Mouse (Mus musculus) kidney, adult 2 months (tissue): Measurements from ENCODE around the gene Serpinb6b. TPM values are rescaled to one million over a fixed set of nuclear protein-coding genes. Genes with fewer than 3 reads are reported as not detected.

Source experiments
- DNase-seq: peaks from one replicate; pipeline ENCODE4 v3.0.0; 2021
- H3K27ac ChIP-seq: fragments of 200-500 bp; 2 replicates; pipeline ENCODE4 v1.5.1; 2012; ENCODE audit warnings: low read depth, low read length, control low read depth, inconsistent platforms; ENCODE audit not compliant: insufficient read depth
- H3K27me3 ChIP-seq: fragments of 200-500 bp; replicated peaks from 2 replicates; pipeline ENCODE4 v1.6.1; 2012; ENCODE audit warnings: mild to moderate bottlenecking, moderate library complexity, low read length, inconsistent platforms; ENCODE audit not compliant: control insufficient read depth, insufficient read depth
- H3K36me3 ChIP-seq: fragments of 200-500 bp; 2 replicates; pipeline ENCODE4 v1.6.1; 2012; ENCODE audit warnings: mild to moderate bottlenecking, moderate library complexity, low read length, inconsistent platforms; ENCODE audit not compliant: control insufficient read depth, insufficient read depth
- H3K4me1 ChIP-seq: fragments of 200-500 bp; 2 replicates; pipeline ENCODE4 v1.6.1; 2011; ENCODE audit warnings: low read length; ENCODE audit not compliant: control insufficient read depth, insufficient read depth
- H3K4me3 ChIP-seq: fragments of 200-500 bp; 2 replicates; pipeline ENCODE4 v1.5.1; 2011; ENCODE audit warnings: mild to moderate bottlenecking, low read depth, low read length, control low read depth; ENCODE audit not compliant: insufficient read depth
- CTCF ChIP-seq: fragments of 200-500 bp; conservative IDR thresholded peaks from 2 replicates; pipeline ENCODE4 v1.5.1; 2011; ENCODE audit warnings: low read depth, mild to moderate bottlenecking, control low read depth, low read length, moderate library complexity, mixed read lengths; ENCODE audit not compliant: insufficient read depth, insufficient read length
- POLR2A ChIP-seq: fragments of 200-500 bp; IDR thresholded peaks from one replicate; pipeline ENCODE4 v1.6.1; 2011; ENCODE audit warnings: low read depth, low read length, control low read depth
- WGBS: fragments of 180-500 bp; shearing (Covaris S2); methylation state at CpG from one replicate; pipeline ENCODE4 v1.1.7; 2018; 5-methylcytosine and 5-hydroxymethylcytosine counted together
- polyA plus RNA-seq: library from polyadenylated mRNA; depleted of rRNA; stranded (reverse); fragments of >200 nt; gene quantifications from 2 replicates; pipeline ENCODE4 v1.2.3, GENCODE M21; 2012; rRNA removed

Serpinb6b gene
- polyA plus RNA-seq, result 6.1 and 7.1 TPM in 2 replicates

- peak; percentile 59 for DNase-seq
- H3K27me3 ChIP-seq, result no peaks in the 10 kb centered on the region
- WGBS, result 26% methylated on average over 16 of the region's 16 CpGs
- H3K36me3 ChIP-seq, result no peaks in the 10 kb centered on the region
- TF ChIP-seq CTCF (peak; percentile 26; the same call in 1 of the 2 replicates), POLR2A (no peak)
- H3K4me1 ChIP-seq, result no peaks in the 10 kb centered on the region
- H3K27ac ChIP-seq, result peak within 1 kb of the TSS; percentile 65
- H3K4me3 ChIP-seq, result peak within 1 kb of the TSS; percentile 57
Measured at GRCm38 (mm10) chr13:32964989-32965811, at the start of gene Serpinb6b. Gene Serpinb6b (plus strand): TSS chr13:32965209.

- Histone ChIP-seq H3K27ac (no peak overlapping the region), H3K36me3 (no peaks in the 10 kb centered on the region)
Measured at GRCm38 (mm10) chr13:32922622-32923021, 42.4 kb upstream of the Serpinb6b start.

GRCm38 (mm10) chr13:32924578-32925360 is 40.2 kb upstream of the Serpinb6b start:
- Histone ChIP-seq H3K36me3 (no peaks in the 10 kb centered on the region), H3K4me3 (no peak overlapping the region), H3K4me1 (no peaks in the 10 kb centered on the region; the same call in 1 of the 2 replicates), H3K27ac (peak overlapping the region; percentile 77), H3K27me3 (no peaks in the 10 kb centered on the region)
- 25% methylated on average over 7 of the region's 7 CpGs for WGBS
- peak; percentile 69 for DNase-seq
- no peak for TF ChIP-seq CTCF
- TF ChIP-seq POLR2A, result no peak

More at GRCm38 (mm10) chr13:32922622-32923021, 42.4 kb upstream of the Serpinb6b start:
- no peak for DNase-seq
- TF ChIP-seq CTCF, result no peak
- no peak for TF ChIP-seq POLR2A
- Histone ChIP-seq H3K4me1 (no peaks in the 10 kb centered on the region; the same call in 1 of the 2 replicates), H3K4me3 (no peak overlapping the region), H3K27me3 (no peaks in the 10 kb centered on the region)

- 0 out of 2 replicates have a peak overlapping the region, but pooled peaks have one; percentile 5 for H3K27ac ChIP-seq
- 73% methylated on average over 2 of the region's 2 CpGs for WGBS
- TF ChIP-seq CTCF (no peak), POLR2A (no peak)
- no peak overlapping the region for H3K4me3 ChIP-seq
- no peaks in the 10 kb centered on the region; the same call in 1 of the 2 replicates for H3K4me1 ChIP-seq
- no peaks in the 10 kb centered on the region for H3K27me3 ChIP-seq
- DNase-seq, result no peak
- H3K36me3 ChIP-seq, result no peaks in the 10 kb centered on the region
Measured at GRCm38 (mm10) chr13:32926661-32927060, 38.3 kb upstream of the Serpinb6b start.

- no peak overlapping the region for H3K27ac ChIP-seq
- no peak for DNase-seq
- H3K27me3 ChIP-seq, result no peaks in the 10 kb centered on the region
- TF ChIP-seq POLR2A (no peak), CTCF (no peak)
- H3K4me3 ChIP-seq, result no peak overlapping the region
- H3K4me1 ChIP-seq, result no peaks in the 10 kb centered on the region; the same call in 1 of the 2 replicates
- no peaks in the 10 kb centered on the region for H3K36me3 ChIP-seq
- 59% methylated on average over 1 of the region's 1 CpGs for WGBS
Measured at GRCm38 (mm10) chr13:32927241-32927640, 37.8 kb upstream of the Serpinb6b start.

- no peak overlapping the region for H3K4me3 ChIP-seq
- no peaks in the 10 kb centered on the region for H3K36me3 ChIP-seq
- 86% methylated on average over 2 of the region's 2 CpGs for WGBS
- H3K27ac ChIP-seq, result no peak overlapping the region
- no peaks in the 10 kb centered on the region; the same call in 1 of the 2 replicates for H3K4me1 ChIP-seq
- H3K27me3 ChIP-seq, result no peaks in the 10 kb centered on the region
- TF ChIP-seq CTCF (no peak), POLR2A (no peak)
- DNase-seq, result no peak
Measured at GRCm38 (mm10) chr13:32929107-32929750, 35.8 kb upstream of the Serpinb6b start.
